Mouse (Mus musculus): ENCODE data around the gene Agfg1.
"Not testable (repeated sequence)": the region's sequence is repeated elsewhere in the genome, so short reads cannot be mapped to it uniquely, and the experiment has no call there.

Agfg1 gene

GRCm38 (mm10) chr1:82901201-82901600, 61.9 kb downstream of the Agfg1 start:
- no peak for DNase-seq (ENCODE audit: low read depth, low spot score)

- DNase-seq (ENCODE audit: low read depth, low spot score), result no peak
Observed at GRCm38 (mm10) chr1:82905886-82906285, 66.6 kb downstream of the Agfg1 start.

DNA sequence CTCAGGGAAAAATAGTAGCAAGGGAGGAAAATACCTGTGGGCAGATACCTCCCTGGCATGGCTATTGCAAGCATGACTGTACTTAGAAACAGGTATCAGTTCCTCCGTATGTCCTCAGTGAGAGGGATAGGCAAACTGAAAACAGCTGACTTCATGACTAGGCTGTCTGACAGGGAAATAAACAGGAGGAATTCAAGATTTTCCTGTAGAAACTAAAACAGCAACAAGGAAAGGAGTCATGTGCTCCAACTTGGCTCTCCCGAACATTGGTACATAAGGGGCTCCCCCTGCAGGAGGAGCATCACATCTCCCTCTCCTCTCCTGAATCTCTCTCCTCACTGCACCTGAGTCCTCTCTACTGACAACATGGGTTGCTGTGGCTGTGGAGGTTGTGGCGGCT, 73.7 kb downstream of the Agfg1 start, which contains the start of gene A030005L19Rik:
Gene A030005L19Rik, plus strand, starts transcription at position 301 of the 400 bp plus-strand sequence.
- peak; percentile 22 for DNase-seq (ENCODE audit: low read depth, low spot score)

- peak; percentile 33 for DNase-seq (ENCODE audit: low read depth, low spot score)
Observed at GRCm38 (mm10) chr1:82913434-82913833, 74.2 kb downstream of the Agfg1 start.

- DNase-seq (ENCODE audit: low read depth, low spot score), result no peak
Observed at GRCm38 (mm10) chr1:82924650-82925049, 85.4 kb downstream of the Agfg1 start, which contains the start of gene A030014E15Rik. Gene A030014E15Rik (plus strand): TSS chr1:82924917.

GRCm38 (mm10) chr1:82930558-82930957, 91.3 kb downstream of the Agfg1 start:
- DNase-seq (ENCODE audit: low read depth, low spot score), result not testable (repeated sequence)

GRCm38 (mm10) chr1:82931326-82931725, 92.0 kb downstream of the Agfg1 start, which contains the start of gene Gm6217:
Gene Gm6217 (minus strand): TSS chr1:82931399.
- DNase-seq (ENCODE audit: low read depth, low spot score), result not testable (repeated sequence)

DNA sequence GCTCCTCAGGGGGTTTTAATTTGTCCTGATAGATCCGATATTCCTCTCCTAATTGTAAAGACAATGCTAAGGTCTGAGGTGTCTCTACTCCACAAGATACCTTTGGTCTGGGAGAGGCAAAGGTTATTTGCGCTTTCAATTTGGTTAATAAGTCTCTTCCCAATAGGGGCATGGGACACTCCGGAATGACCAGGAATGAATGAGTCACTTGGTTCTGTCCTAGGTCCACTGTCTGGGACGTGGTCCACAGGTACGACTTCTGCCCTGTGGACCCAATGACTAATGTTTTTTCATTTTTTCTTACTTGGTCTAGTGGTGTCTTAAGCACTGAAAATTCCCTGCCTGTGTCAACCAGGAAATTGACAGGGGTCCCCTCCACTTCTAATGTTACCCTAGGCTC, 99.4 kb downstream of the Agfg1 start:
- no peak for DNase-seq (ENCODE audit: low read depth, low spot score)

GRCm38 (mm10) chr1:82942505-82942904, 103.2 kb downstream of the Agfg1 start:
- DNase-seq (ENCODE audit: low read depth, low spot score), result not testable (repeated sequence)

DNA sequence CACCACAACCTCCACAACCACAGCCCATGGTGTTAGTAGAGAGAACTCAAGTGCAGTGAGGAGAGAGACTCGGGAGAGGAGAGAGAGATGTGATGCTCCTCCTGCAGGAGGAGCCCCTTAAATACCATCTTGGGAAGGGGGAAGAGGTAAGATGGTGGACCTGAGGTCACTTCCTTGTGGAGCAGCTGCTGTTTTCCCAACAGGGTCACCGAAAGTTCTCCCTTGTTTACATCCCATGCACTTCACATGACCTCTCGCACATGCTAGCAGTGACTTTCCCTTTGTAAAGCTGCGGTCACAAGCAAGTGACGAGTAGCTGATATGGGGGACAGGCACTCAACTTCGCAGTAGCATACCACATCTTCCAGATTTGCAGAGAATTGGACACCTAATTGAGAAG, 104.0 kb downstream of the Agfg1 start, which contains the start of gene A030003K21Rik:
Gene A030003K21Rik, minus strand, starts transcription at position 94 of the 400 bp plus-strand sequence.
- not testable (repeated sequence) for DNase-seq (ENCODE audit: low read depth, low spot score)

GRCm38 (mm10) chr1:82946029-82946428, 106.7 kb downstream of the Agfg1 start:
- DNase-seq (ENCODE audit: low read depth, low spot score), result not testable (repeated sequence)

DNA sequence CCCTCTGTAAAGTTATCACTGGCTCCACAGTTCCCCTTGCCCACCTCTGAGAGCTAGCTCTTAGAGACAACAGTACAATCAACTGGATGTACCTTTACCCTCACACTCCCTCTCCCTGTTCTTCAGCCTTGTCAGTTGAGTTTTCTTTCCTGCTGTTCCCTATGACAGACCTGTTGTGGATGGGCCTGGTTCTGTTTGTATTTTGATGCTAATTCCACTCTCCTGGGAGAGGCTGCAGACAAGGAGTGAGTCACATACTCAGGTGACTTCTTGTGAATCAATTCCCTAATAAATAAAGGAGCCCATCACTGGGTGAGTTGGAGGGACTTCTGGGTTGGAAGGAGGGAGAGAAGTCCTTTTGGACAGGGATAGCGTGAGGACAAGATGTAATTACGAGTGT, 109.3 kb downstream of the Agfg1 start:
- DNase-seq (ENCODE audit: low read depth, low spot score), result no peak

Data from CD4-positive helper T cell, adult 2 months (primary cell).